Mouse (Mus musculus) liver, postnatal 0 days (tissue): ENCODE data around the gene Lmbr1. TPM values are rescaled to one million over a fixed set of nuclear protein-coding genes. Genes with fewer than 3 reads are reported as not detected.
A peak's percentile ranks its signal among the peaks of the same experiment; 100 is the strongest.

Experiments used
- ATAC-seq: fragments of 200-750 bp; cut with Nextera tagmentation; 2 replicates; pipeline ENCODE4 v1.8.0; 2017; ENCODE audit warnings: mild to moderate bottlenecking, moderate library complexity
- DNase-seq: peaks from one replicate; pipeline ENCODE4 v3.0.0-alpha.2; 2016
- H3K27ac ChIP-seq: fragments of 300-500 bp; sonication (generic); 2 replicates; pipeline ENCODE4 v1.5.1; 2014; ENCODE audit warnings: antibody characterized with exemption, moderate library complexity, mild to moderate bottlenecking, low read depth
- H3K27me3 ChIP-seq: fragments of 300-500 bp; sonication (generic); 2 replicates; pipeline ENCODE4 v1.6.1; 2014; ENCODE audit warnings: low read length, control low read depth, mixed read lengths; ENCODE audit not compliant: insufficient read depth
- H3K36me3 ChIP-seq: fragments of 300-500 bp; sonication (generic); replicated peaks from 2 replicates; pipeline ENCODE4 v1.6.1; 2014; ENCODE audit warnings: mild to moderate bottlenecking, control low read depth, low read length, moderate library complexity, mixed read lengths; ENCODE audit not compliant: insufficient read depth
- H3K4me1 ChIP-seq: fragments of 300-500 bp; sonication (generic); 2 replicates; pipeline ENCODE4 v1.6.1; 2014; ENCODE audit warnings: antibody characterized with exemption, mild to moderate bottlenecking, control low read depth; ENCODE audit not compliant: insufficient read depth
- H3K4me2 ChIP-seq: fragments of 300-500 bp; sonication (generic); 2 replicates; pipeline ENCODE4 v1.6.1; 2014; ENCODE audit warnings: low read depth, mild to moderate bottlenecking, low read length, moderate library complexity, mixed read lengths
- H3K4me3 ChIP-seq: fragments of 300-500 bp; sonication (generic); 2 replicates; pipeline ENCODE4 v1.5.1; 2014; ENCODE audit warnings: low read depth, low read length
- H3K9ac ChIP-seq: fragments of 300-500 bp; sonication (generic); replicated peaks from 2 replicates; pipeline ENCODE4 v1.6.1; 2014; ENCODE audit warnings: mild to moderate bottlenecking, moderate library complexity
- H3K9me3 ChIP-seq: fragments of 300-500 bp; sonication (generic); 2 replicates; pipeline ENCODE4 v1.6.1; 2016; ENCODE audit warnings: mild to moderate bottlenecking, control low read depth, low read length, mixed read lengths
- CTCF ChIP-seq: sonication (generic); IDR thresholded peaks from 2 replicates; pipeline ENCODE4 v1.5.1; 2016; ENCODE audit warnings: antibody characterized with exemption, low read depth
- EP300 ChIP-seq: IDR thresholded peaks from 2 replicates; pipeline ENCODE4 v1.6.1; 2016; ENCODE audit warnings: antibody characterized with exemption, low read depth, mild to moderate bottlenecking
- WGBS: fragments of 180-500 bp; shearing (Covaris S2); extraction: QIAGEN DNeasy Blood & Tissue Kit; methylation state at CpG from one replicate; pipeline ENCODE4 v1.1.7; 2014; ENCODE audit not compliant: insufficient replicate concordance; 5-methylcytosine and 5-hydroxymethylcytosine counted together
- polyA plus RNA-seq: library from polyadenylated mRNA; unstranded; fragments of >200 nt; fragmentation: Nextera tagmentation; extraction: Ambion mirVana; gene quantifications from 2 replicates; pipeline ENCODE4 v1.2.1, GENCODE M21; 2015

The Lmbr1 gene
- polyA plus RNA-seq, 1 experiment from 2014 or later: 3.1 TPM

GRCm38 (mm10) chr5:29238379-29238778 lies 139.8 kb downstream of the Lmbr1 start:
- ATAC-seq: no peak
- no peaks in the 10 kb centered on the region for H3K27me3 ChIP-seq
- no peak overlapping the region for H3K4me2 ChIP-seq
- H3K4me3 ChIP-seq: no peak overlapping the region
- DNase-seq: no peak
- H3K36me3 ChIP-seq: no peaks in the 10 kb centered on the region
- H3K9me3 ChIP-seq: no peaks in the 10 kb centered on the region
- H3K27ac ChIP-seq: no peak overlapping the region
- H3K4me1 ChIP-seq: no peaks in the 10 kb centered on the region
- no peak for TF ChIP-seq EP300
- TF ChIP-seq CTCF: no peak
- H3K9ac ChIP-seq: no peak overlapping the region

- Histone ChIP-seq H3K9ac (no peak overlapping the region), H3K36me3 (no peaks in the 10 kb centered on the region), H3K4me3 (no peak overlapping the region), H3K9me3 (no peaks in the 10 kb centered on the region), H3K4me1 (no peaks in the 10 kb centered on the region), H3K27me3 (no peaks in the 10 kb centered on the region), H3K4me2 (no peak overlapping the region), H3K27ac (no peak overlapping the region)
- no peak for TF ChIP-seq CTCF
- no peak for TF ChIP-seq EP300
- no peak for DNase-seq
- no peak for ATAC-seq
- WGBS: 60% methylated on average over 2 of the region's 2 CpGs
Observed at GRCm38 (mm10) chr5:29230481-29230880, 147.7 kb downstream of the Lmbr1 start.

GRCm38 (mm10) chr5:29224089-29224488 lies 154.1 kb downstream of the Lmbr1 start:
- 81% methylated on average over 7 of the region's 7 CpGs for WGBS
- Histone ChIP-seq H3K27ac (no peak overlapping the region), H3K27me3 (no peaks in the 10 kb centered on the region), H3K4me1 (no peaks in the 10 kb centered on the region), H3K36me3 (no peaks in the 10 kb centered on the region), H3K4me3 (no peak overlapping the region), H3K9me3 (no peaks in the 10 kb centered on the region), H3K9ac (no peak overlapping the region), H3K4me2 (no peak overlapping the region)
- no peak for ATAC-seq
- no peak for DNase-seq
- TF ChIP-seq CTCF (no peak), EP300 (no peak)

GRCm38 (mm10) chr5:29217997-29218396 lies 160.2 kb downstream of the Lmbr1 start:
- 47% methylated on average over 3 of the region's 3 CpGs for WGBS
- no peak for TF ChIP-seq CTCF
- peak; percentile 50; the same call in 1 of the 2 replicates for TF ChIP-seq EP300
- Histone ChIP-seq H3K27me3 (no peaks in the 10 kb centered on the region), H3K9me3 (no peaks in the 10 kb centered on the region), H3K4me2 (no peak overlapping the region), H3K4me1 (no peaks in the 10 kb centered on the region), H3K27ac (no peak overlapping the region), H3K36me3 (no peaks in the 10 kb centered on the region), H3K9ac (no peak overlapping the region), H3K4me3 (no peak overlapping the region)
- ATAC-seq (no peak), DNase-seq (no peak)

GRCm38 (mm10) chr5:29211980-29212555 lies 166.1 kb downstream of the Lmbr1 start:
- Histone ChIP-seq H3K9me3 (no peaks in the 10 kb centered on the region), H3K36me3 (no peaks in the 10 kb centered on the region), H3K4me1 (no peaks in the 10 kb centered on the region), H3K9ac (no peak overlapping the region), H3K4me2 (no peak overlapping the region), H3K27ac (no peak overlapping the region), H3K4me3 (no peak overlapping the region), H3K27me3 (no peaks in the 10 kb centered on the region)
- DNase-seq (no peak), ATAC-seq (no peak)
- TF ChIP-seq CTCF: no peak
- TF ChIP-seq EP300: no peak
- 49% methylated on average over 4 of the region's 4 CpGs for WGBS

GRCm38 (mm10) chr5:29205690-29206089 lies 172.5 kb downstream of the Lmbr1 start:
- no peak overlapping the region for H3K27ac ChIP-seq
- no peaks in the 10 kb centered on the region for H3K4me1 ChIP-seq
- H3K9ac ChIP-seq: no peak overlapping the region
- no peak overlapping the region for H3K4me3 ChIP-seq
- H3K9me3 ChIP-seq: no peaks in the 10 kb centered on the region
- no peaks in the 10 kb centered on the region for H3K27me3 ChIP-seq
- no peak for DNase-seq
- H3K36me3 ChIP-seq: no peaks in the 10 kb centered on the region
- no peak for TF ChIP-seq EP300
- no peak for TF ChIP-seq CTCF
- 60% methylated on average over 5 of the region's 5 CpGs for WGBS
- ATAC-seq: no peak
- no peak overlapping the region for H3K4me2 ChIP-seq

- Histone ChIP-seq H3K4me3 (no peak overlapping the region), H3K4me1 (peaks cover 3% of the 10 kb centered on the region), H3K27ac (no peak overlapping the region), H3K36me3 (no peaks in the 10 kb centered on the region), H3K9me3 (no peaks in the 10 kb centered on the region), H3K4me2 (no peak overlapping the region), H3K9ac (no peak overlapping the region), H3K27me3 (peaks cover 3% of the 10 kb centered on the region; the same call in 1 of the 2 replicates)
- TF ChIP-seq CTCF: no peak
- TF ChIP-seq EP300: no peak
- ATAC-seq: no peak; the same call in 1 of the 2 replicates
- no peak for DNase-seq
- WGBS: 49% methylated on average over 3 of the region's 3 CpGs
Observed at GRCm38 (mm10) chr5:29199868-29200267, 178.3 kb downstream of the Lmbr1 start.
